Mouse (Mus musculus): ENCODE measurements around the gene Ptgis.

GRCm38 (mm10) chr2:167221159-167221845 lies 19.1 kb downstream of the Ptgis start:
- TF ChIP-seq POLR2A (IDR thresholded peaks at IDR 0.05; ENCODE audit: extremely low read depth, insufficient read depth, low read length), result no peak
- no peak for TF ChIP-seq CTCF (IDR thresholded peaks at IDR 0.05; ENCODE audit: low read depth, low read length)
